Mouse (Mus musculus): Measurements from ENCODE around the gene Shbg.

The Shbg gene

GRCm38 (mm10) chr11:69594853-69595252, 22.9 kb downstream of the Shbg start:
- DNase-seq, result no peak

- no peak for DNase-seq
These were observed 24.9 kb downstream of the Shbg start for GRCm38 (mm10) chr11:69592799-69593198.

- DNase-seq, result peak in 1 of 2 experiments; percentile 24
These were observed 25.6 kb downstream of the Shbg start for GRCm38 (mm10) chr11:69591899-69592637.

GRCm38 (mm10) chr11:69591424-69591823, 26.3 kb downstream of the Shbg start:
- no peak for DNase-seq

- no peak for DNase-seq
These were observed 27.1 kb downstream of the Shbg start for GRCm38 (mm10) chr11:69590622-69591021.

- no peak for DNase-seq
These were observed 28.4 kb downstream of the Shbg start for GRCm38 (mm10) chr11:69589207-69589834.

GRCm38 (mm10) chr11:69585718-69586325, 31.9 kb downstream of the Shbg start:
- no peak for DNase-seq

GRCm38 (mm10) chr11:69584937-69585336, 32.8 kb downstream of the Shbg start:
- DNase-seq, result no peak

GRCm38 (mm10) chr11:69584008-69584407, 33.7 kb downstream of the Shbg start:
- no peak for DNase-seq

- DNase-seq, result no peak
These were observed 35.4 kb downstream of the Shbg start for GRCm38 (mm10) chr11:69582230-69582805.

GRCm38 (mm10) chr11:69581814-69582213, 35.9 kb downstream of the Shbg start:
- DNase-seq, result no peak

- peak; percentile 92 to 95 for DNase-seq
These were observed 36.5 kb downstream of the Shbg start for GRCm38 (mm10) chr11:69581147-69581688.

GRCm38 (mm10) chr11:69580572-69581146, 37.0 kb downstream of the Shbg start:
- DNase-seq, result no peak

- peak; percentile 93 for DNase-seq
These were observed 37.6 kb downstream of the Shbg start, which contains the start of the genes Wrap53 and Trp53 for GRCm38 (mm10) chr11:69580091-69580514. Wrap53 (minus strand) TSS chr11:69580255. Trp53 (plus strand) TSS chr11:69580359.

GRCm38 (mm10) chr11:69579128-69580017, 38.3 kb downstream of the Shbg start:
- DNase-seq, result peak; percentile 98

- DNase-seq, result no peak
These were observed 39.4 kb downstream of the Shbg start for GRCm38 (mm10) chr11:69578301-69578700.

GRCm38 (mm10) chr11:69576307-69576706, 41.4 kb downstream of the Shbg start:
- no peak for DNase-seq

GRCm38 (mm10) chr11:69575220-69575619, 42.5 kb downstream of the Shbg start:
- DNase-seq, result no peak

GRCm38 (mm10) chr11:69565131-69565530, 52.6 kb downstream of the Shbg start:
- no peak for DNase-seq

Measured in lung, postnatal 4 days (tissue).